Mouse (Mus musculus) small intestine, adult 2 months (tissue): ENCODE measurements around the gene Tcea3.

Experiments
- CTCF ChIP-seq: fragments of 200-500 bp; IDR thresholded peaks from 2 replicates; pipeline ENCODE4 v1.5.1; 2012; ENCODE audit warnings: low read depth, mild to moderate bottlenecking, control low read depth, inconsistent platforms, low read length, moderate library complexity, mixed read lengths; ENCODE audit not compliant: insufficient replicate concordance, insufficient read length; ENCODE audit errors: extremely low read depth
- POLR2A ChIP-seq: fragments of 200-500 bp; IDR thresholded peaks from 2 replicates; pipeline ENCODE4 v1.6.1; 2012; ENCODE audit warnings: low read depth, mild to moderate bottlenecking, control low read depth, inconsistent platforms, low read length, moderate library complexity

DNA sequence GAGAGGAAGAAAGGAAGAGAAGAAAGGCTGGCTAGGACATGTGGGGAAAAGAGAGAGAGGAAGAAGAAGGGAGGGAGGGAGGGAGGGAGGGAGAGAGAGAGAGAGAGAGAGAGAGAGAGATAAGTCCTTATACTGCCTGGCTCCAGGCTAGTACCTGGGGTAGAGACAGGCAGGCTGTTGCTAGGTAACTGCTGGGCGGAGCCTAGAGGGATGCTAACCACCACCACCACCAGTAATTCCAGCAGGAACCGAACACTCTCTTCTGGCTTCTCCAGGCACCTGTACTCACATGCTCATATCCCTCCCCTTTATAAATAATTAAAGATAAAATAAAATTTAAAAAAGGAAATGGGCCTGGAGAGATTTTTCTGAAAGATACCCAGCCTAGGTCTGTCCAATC lies 36.3 kb downstream of the Tcea3 start:
- TF ChIP-seq POLR2A (no peak), CTCF (no peak)
